Mouse (Mus musculus): ENCODE data around the gene Zfp428. TPM values are rescaled to one million over a fixed set of nuclear protein-coding genes. Genes with fewer than 3 reads are reported as not detected.

The Zfp428 gene
- polyA plus RNA-seq, 1 experiment = 13.1 TPM

DNA sequence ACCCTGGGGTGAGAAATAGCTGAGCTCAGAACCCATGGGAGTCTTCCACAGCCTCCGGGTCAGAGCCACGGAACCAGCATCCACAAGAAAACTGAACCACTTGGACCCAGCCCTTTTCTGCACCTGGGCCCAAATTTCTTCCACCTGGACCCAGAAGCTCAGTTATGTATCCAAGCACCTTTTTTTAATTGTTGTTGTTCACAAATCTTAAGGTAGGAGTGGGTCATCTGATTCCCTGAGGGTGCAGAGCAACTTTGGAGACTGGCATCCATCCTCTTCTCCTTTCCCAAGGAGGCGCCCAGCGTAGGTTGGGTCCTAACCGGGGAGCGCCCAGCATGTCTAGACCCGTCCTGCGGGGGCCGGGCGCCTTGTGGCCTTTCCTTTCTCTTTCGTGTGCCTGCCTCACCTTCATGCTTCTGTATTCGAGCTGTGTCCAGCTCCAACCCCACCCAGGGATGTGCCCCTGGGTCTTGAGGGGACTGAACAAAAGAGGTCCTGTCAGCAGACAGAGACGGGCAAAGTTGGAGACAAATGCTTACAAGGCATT, 39.3 kb downstream of the Zfp428 start, which contains the start of the genes Pinlyp and Xrcc1:
Gene Pinlyp, minus strand, starts transcription at position 51 of the 547 bp plus-strand sequence.
Gene Xrcc1, plus strand, starts transcription at position 222 of the 547 bp plus-strand sequence.
- no peaks in the 10 kb centered on the region for H3K9me3 ChIP-seq (replicated peaks; ENCODE audit: control insufficient read depth, insufficient read depth, low read length, poor library complexity, severe bottlenecking)
- TF ChIP-seq CTCF (IDR thresholded peaks at IDR 0.05; ENCODE audit: low read depth, low read length) = no peak
- no peak for TF ChIP-seq EP300 (IDR thresholded peaks at IDR 0.05; ENCODE audit: insufficient read depth, low read depth, low read length)
- TF ChIP-seq POLR2A (IDR thresholded peaks at IDR 0.05; ENCODE audit: insufficient read depth, low read length) = no peak

DNA sequence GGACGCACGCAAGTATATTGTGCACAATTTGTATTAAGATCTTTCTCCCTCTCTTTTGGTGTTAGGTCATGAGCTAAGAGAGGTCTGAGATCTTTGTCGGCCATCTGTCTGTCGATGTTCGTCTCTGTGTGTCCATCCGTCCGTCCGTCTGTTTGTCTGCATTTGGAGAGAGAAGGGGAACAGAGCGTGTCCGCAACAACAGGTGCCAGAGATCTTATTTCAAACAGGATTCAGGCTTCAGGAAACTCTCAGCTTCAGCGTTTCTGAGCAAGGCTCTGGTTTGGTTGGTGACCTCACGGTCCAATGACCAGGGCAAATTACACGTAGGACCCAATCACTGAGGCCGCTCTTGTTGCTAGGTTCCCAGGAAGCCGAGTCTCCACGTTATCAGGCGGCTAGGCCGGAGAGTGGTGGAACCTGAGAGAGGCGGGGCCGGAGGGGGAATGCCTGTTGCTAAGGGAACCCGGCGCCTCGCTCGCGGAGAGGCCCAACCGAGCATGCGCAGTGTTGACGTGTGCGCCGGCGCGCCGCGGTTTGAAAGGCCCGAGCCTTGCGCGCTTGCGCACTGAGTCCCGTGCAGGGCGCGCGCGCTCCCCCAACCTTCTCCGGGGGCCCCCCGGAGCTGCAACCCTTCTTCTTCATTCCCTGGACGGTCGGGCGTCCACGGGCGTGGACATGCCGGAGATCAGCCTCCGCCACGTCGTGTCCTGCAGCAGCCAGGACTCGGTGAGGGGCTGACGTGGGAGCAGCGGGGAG, 40.0 kb downstream of the Zfp428 start:
- Histone ChIP-seq H3K27me3 (ENCODE audit: control insufficient read depth, insufficient read depth, low read length, poor library complexity, severe bottlenecking) (no peaks in the 10 kb centered on the region), H3K9me3 (replicated peaks; ENCODE audit: control insufficient read depth, insufficient read depth, low read length, poor library complexity, severe bottlenecking) (no peaks in the 10 kb centered on the region), H3K9ac (ENCODE audit: low read depth, poor library complexity, severe bottlenecking) (peak overlapping the region; percentile 78), H3K4me1 (ENCODE audit: control insufficient read depth, insufficient read depth, low read length) (no peaks in the 10 kb centered on the region), H3K4me3 (ENCODE audit: low read depth, low read length) (peak overlapping the region; percentile 92), H3K27ac (ENCODE audit: insufficient read depth, low read length) (peak overlapping the region; percentile 85), H3K36me3 (ENCODE audit: control insufficient read depth, insufficient read depth, low read length, poor library complexity, severe bottlenecking) (peaks cover 5% of the 10 kb centered on the region)
- TF ChIP-seq POLR2A (IDR thresholded peaks at IDR 0.05; ENCODE audit: insufficient read depth, low read length) (peak; percentile 40), EP300 (IDR thresholded peaks at IDR 0.05; ENCODE audit: insufficient read depth, low read depth, low read length) (no peak), CTCF (IDR thresholded peaks at IDR 0.05; ENCODE audit: low read depth, low read length) (no peak)

More for the DNA sequence above, 39.3 kb downstream of the Zfp428 start, which contains the start of the genes Pinlyp and Xrcc1:
- peak within 1 kb of the TSS; percentile 92 for H3K4me3 ChIP-seq (ENCODE audit: low read depth, low read length)
- H3K9ac ChIP-seq (ENCODE audit: low read depth, poor library complexity, severe bottlenecking) = peak within 1 kb of the TSS; percentile 78
- H3K27ac ChIP-seq (ENCODE audit: insufficient read depth, low read length) = peak within 1 kb of the TSS; percentile 85
- no peaks in the 10 kb centered on the region for H3K27me3 ChIP-seq (ENCODE audit: control insufficient read depth, insufficient read depth, low read length, poor library complexity, severe bottlenecking)
- H3K36me3 ChIP-seq (ENCODE audit: control insufficient read depth, insufficient read depth, low read length, poor library complexity, severe bottlenecking) = peaks cover 5% of the 10 kb centered on the region; the same call in 1 of the 2 replicates
- no peaks in the 10 kb centered on the region for H3K4me1 ChIP-seq (ENCODE audit: control insufficient read depth, insufficient read depth, low read length)

DNA sequence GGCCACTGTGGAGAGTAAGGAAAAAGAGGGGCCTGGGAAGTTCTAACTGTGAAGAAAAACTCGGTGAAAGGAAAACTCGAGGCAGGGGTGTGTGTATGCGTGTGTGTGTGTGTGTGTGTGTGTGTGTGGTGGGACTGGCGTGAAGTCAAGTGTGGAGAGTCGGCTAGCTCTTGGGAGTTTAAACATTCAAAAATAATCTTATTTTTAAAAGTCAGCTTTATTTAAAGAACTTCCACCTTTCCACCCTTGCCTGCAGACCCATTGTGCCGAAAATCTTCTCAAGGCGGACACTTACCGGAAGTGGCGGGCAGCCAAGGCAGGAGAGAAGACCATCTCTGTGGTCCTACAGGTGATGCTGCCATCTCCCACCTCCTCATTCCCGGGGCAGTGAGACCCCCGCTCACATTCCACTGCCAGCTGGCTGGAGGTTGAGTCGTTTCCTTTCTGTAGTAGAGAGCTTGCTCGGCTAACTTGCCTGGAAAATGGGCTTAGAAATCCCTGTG, 40.8 kb downstream of the Zfp428 start:
- peak overlapping the region; percentile 78 for H3K9ac ChIP-seq (ENCODE audit: low read depth, poor library complexity, severe bottlenecking)
- peaks cover 13% of the 10 kb centered on the region for H3K36me3 ChIP-seq (ENCODE audit: control insufficient read depth, insufficient read depth, low read length, poor library complexity, severe bottlenecking)
- no peaks in the 10 kb centered on the region for H3K9me3 ChIP-seq (replicated peaks; ENCODE audit: control insufficient read depth, insufficient read depth, low read length, poor library complexity, severe bottlenecking)
- peak overlapping the region; percentile 92 for H3K4me3 ChIP-seq (ENCODE audit: low read depth, low read length)
- no peaks in the 10 kb centered on the region for H3K4me1 ChIP-seq (ENCODE audit: control insufficient read depth, insufficient read depth, low read length)
- no peak overlapping the region for H3K27ac ChIP-seq (ENCODE audit: insufficient read depth, low read length)
- H3K27me3 ChIP-seq (ENCODE audit: control insufficient read depth, insufficient read depth, low read length, poor library complexity, severe bottlenecking) = no peaks in the 10 kb centered on the region
- TF ChIP-seq POLR2A (IDR thresholded peaks at IDR 0.05; ENCODE audit: insufficient read depth, low read length) = no peak
- TF ChIP-seq EP300 (IDR thresholded peaks at IDR 0.05; ENCODE audit: insufficient read depth, low read depth, low read length) = no peak
- TF ChIP-seq CTCF (IDR thresholded peaks at IDR 0.05; ENCODE audit: low read depth, low read length) = no peak

DNA sequence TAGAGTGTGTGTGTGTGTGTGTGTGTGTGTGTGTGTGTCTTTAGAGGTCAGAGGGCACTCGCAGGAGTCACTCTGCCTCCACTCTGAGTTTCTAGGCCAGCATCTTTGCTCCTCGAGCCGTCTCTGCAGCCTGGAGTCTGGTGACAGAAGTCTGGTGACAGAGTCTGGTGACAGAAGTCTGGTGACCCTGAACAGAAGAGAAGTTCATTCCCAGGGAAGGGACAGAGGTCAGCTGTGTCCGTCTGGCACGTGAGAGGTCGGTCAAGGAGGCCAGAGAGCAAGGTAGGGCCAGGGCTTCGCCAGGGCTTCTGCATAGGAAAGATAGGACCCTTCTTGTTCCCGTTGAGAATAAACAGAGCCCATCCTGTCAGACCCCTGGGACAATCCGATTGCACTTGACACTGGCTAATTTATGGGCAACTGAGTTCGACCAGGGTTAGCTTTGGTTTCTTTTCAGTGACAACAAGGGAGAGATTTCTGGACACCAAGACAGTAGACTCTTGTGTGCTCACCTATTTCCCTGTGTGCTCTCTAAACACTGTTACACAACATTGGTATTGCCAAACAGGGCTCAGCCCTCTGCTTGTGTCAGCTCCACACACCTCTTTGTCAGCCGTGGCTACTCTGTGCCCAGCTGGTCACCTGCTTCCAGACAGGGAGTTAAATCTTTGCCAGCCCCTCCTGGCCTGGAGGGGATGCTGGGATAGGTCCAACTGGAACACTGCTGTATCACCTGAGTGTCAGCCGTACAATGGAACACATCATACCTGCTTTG, 45.4 kb downstream of the Zfp428 start:
- H3K27me3 ChIP-seq (ENCODE audit: control insufficient read depth, insufficient read depth, low read length, poor library complexity, severe bottlenecking) = no peaks in the 10 kb centered on the region
- H3K4me3 ChIP-seq (ENCODE audit: low read depth, low read length) = no peak overlapping the region
- TF ChIP-seq CTCF (IDR thresholded peaks at IDR 0.05; ENCODE audit: low read depth, low read length) (no peak), POLR2A (IDR thresholded peaks at IDR 0.05; ENCODE audit: insufficient read depth, low read length) (no peak), EP300 (IDR thresholded peaks at IDR 0.05; ENCODE audit: insufficient read depth, low read depth, low read length) (no peak)
- no peaks in the 10 kb centered on the region for H3K9me3 ChIP-seq (replicated peaks; ENCODE audit: control insufficient read depth, insufficient read depth, low read length, poor library complexity, severe bottlenecking)
- no peak overlapping the region for H3K27ac ChIP-seq (ENCODE audit: insufficient read depth, low read length)
- H3K36me3 ChIP-seq (ENCODE audit: control insufficient read depth, insufficient read depth, low read length, poor library complexity, severe bottlenecking) = peaks cover 16% of the 10 kb centered on the region
- no peak overlapping the region for H3K9ac ChIP-seq (ENCODE audit: low read depth, poor library complexity, severe bottlenecking)
- H3K4me1 ChIP-seq (ENCODE audit: control insufficient read depth, insufficient read depth, low read length) = no peaks in the 10 kb centered on the region

DNA sequence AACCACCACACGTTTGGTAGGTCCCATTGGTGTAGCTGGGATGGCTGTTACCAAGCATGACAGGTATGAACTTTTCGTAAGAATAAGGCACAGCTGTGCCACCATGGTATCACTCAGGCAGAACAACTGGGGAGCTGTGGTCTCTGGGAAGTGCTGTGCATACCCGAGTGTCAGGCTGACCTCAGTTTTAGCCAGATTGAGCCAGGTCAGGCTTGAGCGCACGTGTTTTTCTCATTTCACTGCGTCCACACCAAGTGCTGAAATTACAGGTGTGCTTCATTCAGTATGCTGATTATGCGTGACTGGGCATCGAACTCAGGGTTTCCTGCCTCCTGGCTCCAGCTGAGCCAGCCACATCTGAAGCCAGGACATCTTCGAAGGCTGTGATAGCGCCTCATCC, 49.0 kb downstream of the Zfp428 start:
- no peak overlapping the region for H3K4me3 ChIP-seq (ENCODE audit: low read depth, low read length)
- no peak overlapping the region for H3K27ac ChIP-seq (ENCODE audit: insufficient read depth, low read length)
- no peaks in the 10 kb centered on the region for H3K9me3 ChIP-seq (replicated peaks; ENCODE audit: control insufficient read depth, insufficient read depth, low read length, poor library complexity, severe bottlenecking)
- no peak overlapping the region for H3K9ac ChIP-seq (ENCODE audit: low read depth, poor library complexity, severe bottlenecking)
- TF ChIP-seq EP300 (IDR thresholded peaks at IDR 0.05; ENCODE audit: insufficient read depth, low read depth, low read length) = no peak
- no peak for TF ChIP-seq CTCF (IDR thresholded peaks at IDR 0.05; ENCODE audit: low read depth, low read length)
- TF ChIP-seq POLR2A (IDR thresholded peaks at IDR 0.05; ENCODE audit: insufficient read depth, low read length) = no peak
- H3K4me1 ChIP-seq (ENCODE audit: control insufficient read depth, insufficient read depth, low read length) = no peaks in the 10 kb centered on the region
- peaks cover 14% of the 10 kb centered on the region for H3K36me3 ChIP-seq (ENCODE audit: control insufficient read depth, insufficient read depth, low read length, poor library complexity, severe bottlenecking)
- H3K27me3 ChIP-seq (ENCODE audit: control insufficient read depth, insufficient read depth, low read length, poor library complexity, severe bottlenecking) = no peaks in the 10 kb centered on the region

Data from ES-Bruce4 (cell line).